Mouse (Mus musculus) mesoderm, embryonic 11.5 days (tissue): ENCODE results near the gene Setdb2.

Experiments used
- DNase-seq: peaks from one replicate; pipeline ENCODE4 v3.0.0-alpha.2; 2012; ENCODE audit warnings: low read depth, low spot score

The Setdb2 gene

GRCm38 (mm10) chr14:59370348-59371068 is 70.2 kb downstream of the Setdb2 start:
- DNase-seq: no peak

- no peak for DNase-seq
These were observed 74.1 kb downstream of the Setdb2 start for GRCm38 (mm10) chr14:59366386-59367105.

GRCm38 (mm10) chr14:59365244-59365644 is 75.4 kb downstream of the Setdb2 start, which contains the start of gene Phf11d:
Gene Phf11d (minus strand): TSS chr14:59365470.
- DNase-seq: no peak
